Mouse (Mus musculus) cerebellum, adult (tissue): ENCODE data around the gene Ttc21b.

Experiments
- ATAC-seq: cut with Nextera tagmentation; 2 replicates; pipeline ENCODE4 v1.9.2; 2017; ENCODE audit warnings: mild to moderate bottlenecking, moderate library complexity, mixed read lengths; ENCODE audit not compliant: insufficient number of reproducible peaks, low FRiP score, low TSS enrichment

Ttc21b gene

DNA sequence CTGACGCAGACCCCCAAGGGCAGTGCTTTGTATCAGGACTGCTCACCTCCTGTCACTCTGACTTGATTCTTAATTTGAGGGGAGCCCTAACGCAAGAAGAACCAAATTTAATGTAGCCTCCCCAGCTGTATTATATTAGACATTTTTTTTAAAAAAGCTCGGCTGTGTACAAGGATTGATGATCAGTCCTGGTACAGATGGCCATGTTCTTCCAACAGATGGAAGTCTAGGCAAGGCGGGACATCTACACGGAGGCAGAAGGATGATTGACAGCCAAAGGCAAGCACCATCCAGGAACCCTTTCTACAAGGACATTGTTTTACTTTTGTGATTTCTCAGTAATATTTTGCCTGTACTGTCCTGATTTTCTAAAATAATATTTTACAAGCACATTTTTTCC lies 83.3 kb downstream of the Ttc21b start:
- no peak for ATAC-seq

DNA sequence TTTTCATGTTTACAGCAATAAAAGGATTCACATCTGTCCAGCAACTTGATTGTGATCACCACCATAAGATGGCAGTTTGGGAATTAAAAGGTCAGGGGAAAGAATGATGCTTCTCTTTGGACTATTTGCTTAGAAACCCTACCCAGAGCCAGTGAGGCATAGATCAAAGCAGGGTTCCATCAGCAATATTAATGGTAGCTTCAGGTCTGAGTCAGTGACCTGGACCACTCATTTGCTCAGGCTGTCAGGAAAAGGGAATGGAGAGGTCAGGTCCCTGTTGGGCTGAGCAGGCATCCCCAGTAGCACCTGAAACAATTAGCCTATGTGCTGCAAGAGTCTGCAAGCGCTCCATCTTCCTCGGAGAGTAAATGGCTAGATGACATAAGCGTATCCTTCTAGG lies 84.8 kb downstream of the Ttc21b start:
- ATAC-seq = no peak

DNA sequence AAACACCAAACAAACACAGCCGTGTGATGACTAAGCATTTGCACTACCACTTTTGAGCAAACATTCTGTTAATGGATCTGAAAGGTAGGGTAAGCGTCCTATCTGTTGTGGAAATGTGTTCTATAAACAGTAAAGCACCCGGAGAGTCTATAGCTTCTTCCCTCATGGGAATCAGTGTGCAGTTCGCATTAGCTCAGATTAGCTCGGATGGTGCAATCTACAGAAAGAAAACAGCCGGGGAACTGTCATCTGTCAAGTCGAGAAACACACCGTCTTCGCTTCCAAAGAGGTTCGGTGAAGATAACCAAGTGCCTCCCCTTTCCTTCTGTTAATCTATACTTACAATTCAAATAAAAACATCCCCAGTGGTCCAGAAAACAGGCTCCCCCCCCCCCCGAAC lies 85.7 kb downstream of the Ttc21b start:
- no peak for ATAC-seq

DNA sequence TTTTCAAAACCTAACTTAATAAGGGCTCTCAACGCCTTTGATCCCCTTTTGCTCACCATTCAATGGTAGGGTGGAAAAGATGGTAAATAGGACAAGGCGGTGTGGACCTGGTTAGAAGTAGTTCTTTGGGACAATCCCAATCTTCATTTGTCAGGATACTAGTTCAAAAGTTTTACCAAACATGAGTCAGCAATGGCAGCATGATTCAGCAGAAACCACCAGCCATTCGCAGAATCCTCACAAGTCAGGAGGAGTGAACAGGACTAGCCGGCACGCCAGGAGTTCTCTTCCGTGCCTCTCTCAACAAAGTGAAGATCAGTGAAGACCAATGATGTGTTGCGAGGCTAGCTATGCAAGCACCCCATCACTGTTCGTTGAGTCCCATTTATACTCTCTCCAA lies 91.4 kb downstream of the Ttc21b start:
- no peak for ATAC-seq

DNA sequence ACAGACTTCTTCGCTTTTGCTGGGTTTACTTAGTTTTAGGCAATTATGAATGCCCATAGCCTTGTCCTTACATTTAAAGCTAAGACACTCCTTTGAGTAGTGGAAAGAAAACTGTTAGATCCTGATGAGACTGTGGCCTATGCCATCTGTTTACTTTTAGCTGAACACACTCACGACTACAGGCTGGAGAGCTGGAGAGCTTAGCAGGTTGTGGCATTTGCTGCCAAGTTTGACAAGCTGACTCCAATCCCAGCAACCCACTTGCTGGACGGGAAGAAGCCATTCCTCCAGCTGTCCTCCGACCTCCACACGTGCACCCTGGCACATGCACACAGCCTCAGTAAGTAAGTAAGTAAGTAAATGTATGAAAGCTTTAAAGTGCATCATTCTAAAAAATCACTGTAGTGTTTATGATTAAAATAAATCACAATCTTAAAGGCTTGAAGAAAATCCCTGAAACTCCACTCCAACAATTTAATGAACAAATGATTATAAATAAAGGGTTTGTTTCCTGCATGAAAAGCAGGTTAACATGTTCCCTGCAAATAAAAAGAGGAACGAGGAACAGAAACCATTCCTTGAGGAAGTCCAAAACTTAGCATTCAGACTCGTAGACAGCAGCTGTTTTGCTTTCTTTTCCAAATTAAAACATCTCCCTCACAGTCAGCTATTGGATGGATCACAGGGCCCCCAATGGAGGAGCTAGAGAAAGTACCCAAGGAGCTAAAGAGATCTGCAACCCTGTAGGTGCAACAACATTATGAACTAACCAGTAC lies 98.1 kb downstream of the Ttc21b start:
- ATAC-seq = peak; percentile 92

DNA sequence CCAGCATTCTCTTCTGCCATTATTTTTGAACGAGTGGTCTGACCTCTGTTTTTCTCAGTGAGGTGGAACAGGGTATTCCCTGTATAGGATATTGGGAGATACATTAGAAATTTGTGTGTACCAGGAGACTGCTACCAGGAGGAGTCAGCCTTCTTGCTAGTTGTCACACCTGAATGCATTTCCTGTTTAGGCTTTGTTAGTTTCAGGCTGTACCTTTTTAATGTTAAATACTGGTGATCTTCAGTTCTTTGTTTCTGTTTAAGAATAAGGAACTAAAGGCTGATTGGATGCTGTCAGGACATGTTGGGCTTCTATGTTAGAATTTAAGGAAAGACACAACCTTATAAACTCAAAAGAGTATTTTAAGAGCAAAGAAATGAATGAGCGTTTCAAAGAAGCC lies 105.0 kb downstream of the Ttc21b start:
- no peak for ATAC-seq

DNA sequence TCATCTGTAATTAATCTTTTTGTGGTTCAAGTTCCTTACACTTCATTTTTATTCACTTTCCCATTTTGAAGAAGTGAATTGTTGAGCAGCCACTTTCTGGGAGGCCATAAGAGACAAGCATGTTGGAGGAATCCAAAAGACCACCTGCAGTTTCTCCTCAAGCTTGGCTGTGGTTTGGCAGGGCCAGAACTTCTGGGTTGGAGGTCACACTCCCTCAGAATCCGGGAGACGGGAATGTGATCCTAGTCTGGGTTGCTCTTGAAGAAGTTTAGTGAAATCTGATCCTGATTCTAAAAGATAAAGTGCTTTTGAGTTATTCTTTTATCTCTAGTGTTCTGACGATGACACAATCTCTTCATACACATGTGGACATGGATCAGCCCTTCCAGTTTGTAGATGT lies 105.9 kb downstream of the Ttc21b start:
- no peak for ATAC-seq

DNA sequence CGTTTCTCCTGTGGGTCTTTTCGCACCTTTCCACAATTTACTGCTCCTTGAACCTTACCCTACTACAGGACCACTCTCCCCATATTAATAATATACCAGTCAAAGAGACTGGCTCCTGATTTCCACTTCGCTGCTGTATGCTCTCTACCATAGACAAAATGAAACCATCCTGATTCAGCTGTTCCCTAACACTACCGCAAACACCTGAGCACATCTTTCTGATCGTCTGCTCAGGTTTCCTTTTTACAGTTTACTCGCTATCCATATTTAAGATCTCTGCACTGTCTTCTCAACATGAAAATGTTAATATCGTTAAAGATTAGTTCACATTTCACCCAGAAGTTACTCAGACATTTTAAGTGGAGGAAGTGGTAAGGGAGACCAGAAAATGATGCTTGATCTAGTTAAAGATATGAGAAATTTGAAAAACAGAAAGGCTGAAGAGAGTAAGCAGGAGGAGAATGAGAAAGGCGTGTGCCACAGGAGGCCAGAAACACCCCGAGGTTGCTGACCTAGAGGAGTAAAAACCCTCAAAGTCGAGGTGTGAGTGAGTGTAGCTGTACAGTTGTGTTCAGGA lies 107.7 kb downstream of the Ttc21b start:
- ATAC-seq = no peak

DNA sequence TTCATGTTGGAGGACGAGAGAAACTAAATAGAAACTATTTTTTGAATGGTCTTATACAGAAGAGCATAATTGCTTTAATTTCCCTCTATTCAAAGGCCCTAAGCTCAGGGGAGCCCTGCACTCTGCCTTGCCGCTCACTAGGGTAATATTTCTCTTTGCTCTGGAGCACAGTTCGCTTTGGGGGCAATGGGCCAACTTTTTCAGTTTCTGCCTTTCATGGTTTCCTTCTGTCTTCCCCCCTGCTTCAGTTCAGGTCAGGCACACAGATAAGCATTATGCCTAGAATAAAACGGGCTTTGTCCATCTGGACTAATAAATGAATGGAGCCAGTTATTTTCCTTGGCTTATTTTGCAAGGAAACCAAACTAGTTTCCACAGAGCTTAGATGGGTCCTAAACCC lies 109.9 kb downstream of the Ttc21b start:
- no peak for ATAC-seq

DNA sequence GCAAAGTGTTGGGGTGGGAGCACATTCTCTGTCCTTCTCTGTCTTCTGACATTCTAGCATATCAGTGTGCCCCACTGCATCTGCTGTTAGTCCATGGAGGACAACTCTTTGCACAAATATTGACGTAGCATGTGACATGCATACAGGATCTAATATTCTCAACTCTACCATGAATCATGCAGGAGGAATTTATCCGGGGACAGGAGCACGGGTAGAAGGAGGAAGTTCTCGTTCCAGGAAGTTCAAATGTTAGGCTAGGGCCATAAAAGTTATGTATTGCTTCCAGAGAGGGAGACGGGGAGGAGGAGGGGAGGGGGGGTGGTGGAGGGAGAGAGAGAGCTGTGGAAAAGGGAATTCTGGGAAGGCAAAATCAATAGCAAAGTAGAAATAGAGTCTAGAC lies 111.6 kb downstream of the Ttc21b start:
- no peak for ATAC-seq

DNA sequence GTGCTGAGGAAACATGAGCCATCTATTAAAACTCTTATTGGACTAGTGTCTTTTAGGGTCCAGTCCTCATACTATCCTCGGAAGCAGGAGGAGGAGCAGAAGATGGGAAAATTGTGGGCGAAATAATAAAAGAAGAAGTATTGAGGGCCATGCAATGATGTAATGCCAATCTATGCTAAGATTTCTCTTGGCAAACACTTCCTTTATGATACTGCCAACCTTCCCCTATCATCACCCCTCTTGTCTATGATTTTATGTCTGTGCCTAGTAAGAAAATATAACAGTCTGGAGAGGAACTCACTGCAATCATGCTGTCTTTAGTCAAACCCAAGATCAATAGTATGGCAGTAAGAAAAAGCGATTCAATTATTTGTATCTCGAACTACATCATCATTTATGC lies 113.1 kb downstream of the Ttc21b start:
- no peak for ATAC-seq

DNA sequence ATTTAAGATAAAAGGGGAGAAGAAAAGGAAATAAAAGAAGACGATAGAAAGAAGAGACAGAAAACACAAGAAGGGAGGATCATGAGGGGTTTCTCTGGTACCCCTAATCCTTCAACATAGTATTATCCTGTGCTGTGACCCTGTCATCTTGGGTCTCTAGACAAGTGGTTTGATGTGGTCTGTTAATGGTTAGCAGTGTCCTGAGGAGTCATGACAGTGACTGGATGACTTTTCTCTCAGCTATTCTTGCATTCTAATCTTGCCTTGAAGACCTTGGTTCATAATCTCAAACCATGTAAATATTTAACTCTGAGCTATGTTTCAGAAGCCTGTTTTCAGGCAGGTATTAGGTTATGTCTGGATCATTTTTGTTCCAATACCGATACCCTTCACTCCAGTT lies 113.7 kb downstream of the Ttc21b start:
- no peak for ATAC-seq

DNA sequence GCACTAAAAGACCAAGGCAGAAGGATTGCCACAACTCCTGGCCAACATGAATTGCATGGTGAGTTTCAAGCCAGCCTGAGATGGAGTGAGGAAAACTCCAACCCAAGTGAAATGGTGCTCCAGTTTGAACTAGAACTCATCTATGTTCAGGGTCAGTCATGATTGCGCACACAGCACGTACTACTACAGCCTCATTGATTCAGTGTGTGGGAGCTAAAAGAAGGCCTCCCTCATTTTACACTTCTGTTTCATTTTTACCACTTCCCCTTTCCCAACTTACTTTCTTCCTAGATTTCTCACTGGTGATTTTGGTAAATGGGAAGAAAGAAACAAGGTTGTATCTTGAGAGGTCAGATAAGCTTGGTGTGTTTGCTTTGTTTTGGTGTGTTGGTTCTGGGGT lies 114.1 kb downstream of the Ttc21b start:
- no peak for ATAC-seq

DNA sequence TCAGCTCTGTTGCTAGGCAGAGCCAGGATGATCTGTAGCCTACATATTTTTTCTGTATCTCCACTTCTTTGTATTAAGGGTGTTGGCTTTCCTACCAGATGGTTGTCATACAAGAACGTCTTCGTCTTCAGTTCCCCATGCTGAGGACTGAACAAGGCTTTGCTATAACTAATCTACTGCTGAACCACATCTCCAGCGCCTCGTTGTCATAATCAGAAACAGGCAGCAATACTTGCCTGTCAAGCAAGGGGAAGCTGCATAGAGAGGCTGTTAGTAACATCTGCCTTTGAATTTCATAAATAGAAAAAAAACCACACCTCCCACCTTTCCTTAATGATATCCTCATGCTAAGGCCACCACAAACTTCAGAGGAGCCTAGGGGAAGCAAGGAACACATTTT lies 116.2 kb downstream of the Ttc21b start:
- no peak for ATAC-seq
